Mouse (Mus musculus) left cerebral cortex, postnatal 14 days (tissue): Measurements from ENCODE around the gene Marveld3. TPM values are rescaled to one million over a fixed set of nuclear protein-coding genes. Genes with fewer than 3 reads are reported as not detected.
A peak's percentile ranks its signal among the peaks of the same experiment; 100 is the strongest.

Experiments used
- DNase-seq, 2 experiments: peaks; one replicate each; pipeline ENCODE4 v3.0.0; 2021 to 2022; ENCODE audit warnings: low spot score in 2 of 2, mixed read lengths in 1 of 2
- intact Hi-C: fragments of 180-260 bp; cut with DNase I; formaldehyde crosslinking; loops from one replicate; pipeline ENCODE4 v1.15.1; 2025
- long read RNA-seq, 2 experiments: library from polyadenylated mRNA; stranded (forward); transcript quantifications; one replicate each; pipeline ENCODE4 v2.0.0; 2021
- total RNA-seq, 2 experiments: library from RNA; stranded (reverse); gene quantifications; 2 replicates each; pipeline ENCODE4 v1.2.3; 2021

Marveld3 gene
- total RNA-seq, result under 1 TPM in 1 of 2 experiments, not detected in 1; 0.17 TPM
- long read RNA-seq, experiment 1, result 0 reads
- long read RNA-seq, experiment 2, result 0 reads

DNA sequence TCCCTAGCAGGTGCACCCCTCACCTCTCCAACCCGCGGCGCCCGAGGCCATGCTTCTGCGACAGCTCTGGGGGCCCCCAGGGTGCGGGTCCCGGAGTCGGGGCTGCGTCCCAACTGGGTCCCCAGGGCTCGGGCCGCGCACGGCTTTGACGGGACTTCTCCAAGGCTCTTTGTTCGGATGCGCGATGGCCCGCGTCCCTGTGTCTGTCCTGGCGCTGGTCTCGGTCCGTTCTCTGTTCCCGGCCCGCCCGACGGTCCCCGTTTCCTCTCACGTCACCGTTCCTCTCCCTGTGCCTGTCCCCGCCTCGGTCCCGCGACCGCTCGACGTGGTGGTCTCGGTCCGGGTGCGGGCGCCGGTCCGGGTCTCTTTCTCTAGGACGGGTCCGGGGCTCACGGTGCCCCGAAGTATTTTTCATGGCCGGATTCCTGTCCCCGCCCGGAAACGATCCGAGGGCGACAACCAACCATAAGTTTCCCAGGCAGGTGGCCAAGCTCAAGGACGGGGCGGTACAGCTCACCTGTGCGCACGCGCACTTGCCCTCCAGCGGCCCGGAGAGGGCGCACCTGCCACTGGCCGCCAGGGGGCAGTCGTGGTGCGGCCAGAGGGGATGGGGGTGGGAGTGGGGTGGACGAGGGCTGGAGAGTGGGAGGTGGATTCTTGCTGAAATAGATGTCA, at the start of gene Marveld3:
Gene Marveld3, minus strand, starts transcription at position 511 of the 675 bp plus-strand sequence.
- intact Hi-C loops, result no loop called here
- DNase-seq, result no peak

DNA sequence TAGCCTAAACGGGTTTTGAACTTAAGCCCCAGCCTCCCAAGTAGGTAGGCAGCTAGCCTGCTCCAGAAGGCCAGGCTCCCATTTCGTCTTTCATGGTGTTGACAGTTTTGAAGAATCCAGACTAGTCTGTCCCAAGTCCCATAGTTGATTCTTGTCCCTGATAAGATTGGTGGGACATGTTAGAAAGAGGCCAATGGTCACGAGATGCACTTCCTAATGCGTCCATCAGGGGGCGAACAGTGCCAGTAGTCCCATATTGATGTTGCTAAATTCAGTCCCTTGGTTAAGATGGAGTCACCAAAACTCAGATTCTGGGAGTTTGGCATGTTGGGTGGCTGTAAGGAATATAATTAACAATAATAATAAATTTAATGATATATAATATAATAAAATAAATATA, 48.9 kb upstream of the Marveld3 start:
- intact Hi-C loops, result loop anchor here (5.0 kb wide), 1 partner anchor 61 kb away; no protein-coding TSS in a partner anchor
- peak in 1 of 2 experiments; percentile 22 for DNase-seq

DNA sequence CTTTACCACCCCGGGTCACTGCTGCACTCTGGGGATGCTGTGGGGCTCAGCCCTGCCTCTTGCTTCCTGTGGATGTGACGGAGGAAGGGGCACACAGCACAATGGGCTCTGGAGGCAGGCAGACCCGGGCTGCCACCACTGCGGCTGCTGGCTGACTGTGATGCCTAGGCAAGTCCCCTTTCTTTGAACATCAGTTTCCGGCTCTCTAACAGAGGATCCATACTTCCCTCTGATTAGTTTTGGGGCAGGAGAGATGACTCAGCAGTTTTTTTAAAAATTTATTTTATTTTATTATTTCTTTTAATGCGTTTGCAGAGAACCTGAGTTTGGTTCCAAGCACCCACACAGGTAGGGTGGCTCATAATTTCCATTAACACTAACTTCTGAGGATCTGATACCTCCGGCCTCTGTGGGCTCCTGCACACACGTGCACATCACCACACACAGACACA, 47.0 kb upstream of the Marveld3 start:
- intact Hi-C loops, result no loop called here
- DNase-seq, result no peak

DNA sequence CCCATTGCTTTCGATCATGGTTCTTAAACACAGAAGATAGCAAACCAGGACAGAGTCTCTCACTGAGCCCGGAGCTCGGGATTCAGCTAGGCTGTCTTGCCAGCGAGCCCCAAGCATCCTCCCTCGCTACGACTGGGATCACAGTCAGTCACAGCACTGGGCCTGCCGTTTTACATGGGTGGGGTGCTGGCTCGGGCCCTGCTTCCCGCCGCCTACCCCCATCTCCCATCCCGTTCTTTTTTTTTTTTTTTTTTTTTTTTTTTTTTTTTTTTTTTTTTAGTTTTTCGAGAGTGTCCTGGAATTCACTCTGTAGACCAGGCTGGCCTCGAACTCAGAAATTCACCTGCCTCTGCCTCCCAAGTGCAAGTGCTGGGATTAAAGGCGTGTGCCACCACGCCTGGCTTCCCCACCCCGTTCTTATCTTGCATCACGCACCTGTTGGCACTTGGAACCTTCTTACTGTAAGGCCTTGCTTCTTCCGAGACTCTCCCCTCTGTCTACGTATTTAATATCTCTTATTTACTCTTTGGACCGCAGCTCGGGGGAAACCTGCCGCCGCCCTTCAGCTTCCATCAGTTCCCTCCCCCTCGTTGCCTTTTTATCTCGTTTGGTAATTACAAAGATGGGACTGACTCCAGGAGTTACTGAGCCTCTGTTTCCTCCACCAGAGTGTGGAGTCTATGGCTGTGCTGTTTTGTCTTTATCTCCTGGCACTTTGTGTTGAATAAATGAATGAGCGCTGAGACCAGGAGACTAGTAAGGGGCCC, 46.4 kb upstream of the Marveld3 start:
- intact Hi-C loops, result no loop called here
- no peak for DNase-seq

DNA sequence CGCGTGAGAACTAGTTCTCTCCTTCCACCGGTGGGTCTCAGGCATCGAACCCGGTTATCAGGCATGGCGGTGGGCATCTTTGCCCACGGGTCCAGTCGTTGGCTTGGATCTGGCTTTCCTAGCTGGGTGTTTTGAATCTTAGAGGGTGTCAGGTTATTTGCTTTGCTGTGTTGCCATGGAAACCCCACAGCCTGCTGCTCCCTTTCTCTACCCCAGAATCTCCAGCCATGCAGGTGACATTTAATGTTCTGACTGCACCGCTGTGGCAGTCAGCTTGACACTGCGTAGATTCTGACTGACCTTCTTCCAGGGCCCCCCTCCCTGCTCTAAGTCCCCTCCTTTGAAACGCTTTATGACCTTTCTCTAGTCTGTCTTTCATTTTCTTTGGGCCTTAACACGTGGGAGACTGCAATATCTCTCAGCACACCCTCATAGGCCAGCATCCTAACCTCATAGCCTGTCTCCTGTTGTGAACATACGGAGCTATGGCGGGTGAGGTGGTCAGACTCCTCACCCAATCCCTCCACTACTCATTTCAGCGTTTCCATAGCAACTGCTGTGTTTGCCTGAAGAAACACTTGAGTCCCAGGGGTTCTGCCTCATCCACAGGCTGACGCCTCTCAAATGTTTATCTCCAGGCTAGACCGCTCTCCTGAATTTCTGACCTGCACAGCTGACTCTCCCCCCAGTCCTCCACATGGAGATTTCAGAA, 44.5 kb upstream of the Marveld3 start:
- intact Hi-C loops, result no loop called here
- DNase-seq, result peak; percentile 32 to 47

DNA sequence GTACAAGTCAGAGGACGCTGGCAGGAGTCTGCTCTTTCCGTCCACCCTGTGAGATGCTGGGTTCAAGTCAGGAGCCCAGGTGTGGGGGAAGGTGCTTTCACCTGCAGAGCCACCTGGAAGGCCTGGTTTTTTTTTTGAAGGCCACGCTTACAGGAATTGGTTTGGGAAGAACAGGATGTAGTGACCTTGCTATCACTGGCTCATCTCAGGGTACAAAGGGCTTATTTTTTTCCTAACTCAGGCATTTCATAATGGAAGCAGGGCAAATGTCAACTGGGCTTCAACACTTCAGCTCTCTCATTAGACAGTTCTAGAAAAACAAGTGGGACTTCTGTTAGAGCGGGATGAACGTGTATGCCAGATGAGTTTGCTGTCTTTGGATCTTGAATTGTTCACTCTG, 42.3 kb upstream of the Marveld3 start:
- intact Hi-C loops, result no loop called here
- DNase-seq, result no peak

DNA sequence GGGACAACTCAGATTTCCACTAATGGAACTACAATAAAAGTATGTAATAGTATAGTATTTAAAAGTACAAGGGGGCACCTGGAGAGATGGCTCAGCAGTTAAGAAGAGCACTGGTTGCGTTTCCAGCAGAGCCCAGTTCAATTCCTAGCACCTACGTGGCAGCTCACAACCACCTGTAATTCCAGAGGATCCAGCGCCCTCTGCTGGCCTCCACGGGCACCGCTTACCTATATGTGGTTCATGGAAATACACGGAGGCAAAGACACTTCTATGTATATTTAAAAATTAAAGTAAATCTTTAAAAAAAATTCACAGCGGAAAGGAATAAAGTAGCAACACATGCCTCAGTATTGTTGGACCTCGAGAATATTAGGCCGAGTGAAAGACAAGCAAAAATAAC, 41.0 kb upstream of the Marveld3 start:
- intact Hi-C loops, result no loop called here
- no peak for DNase-seq

DNA sequence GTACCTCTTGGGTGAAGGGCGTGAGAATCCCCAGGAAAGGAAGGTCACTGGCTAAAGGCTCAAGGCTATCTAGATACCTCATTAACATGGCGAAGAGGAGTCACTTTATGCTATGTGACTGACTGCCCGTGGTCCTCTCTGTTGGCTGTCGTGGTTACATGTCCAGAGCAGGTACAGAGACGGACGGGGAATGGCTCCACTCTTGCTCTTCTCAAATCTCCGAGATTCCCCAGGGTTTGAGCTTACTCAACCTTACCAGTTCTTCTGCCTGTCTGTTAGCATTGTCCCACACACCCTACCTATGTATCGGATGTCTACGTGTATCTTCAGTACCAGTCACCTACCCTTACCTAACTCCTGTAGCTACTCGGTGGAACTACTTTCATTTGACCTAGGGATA, 38.0 kb upstream of the Marveld3 start:
- intact Hi-C loops, result no loop called here
- DNase-seq, result no peak

DNA sequence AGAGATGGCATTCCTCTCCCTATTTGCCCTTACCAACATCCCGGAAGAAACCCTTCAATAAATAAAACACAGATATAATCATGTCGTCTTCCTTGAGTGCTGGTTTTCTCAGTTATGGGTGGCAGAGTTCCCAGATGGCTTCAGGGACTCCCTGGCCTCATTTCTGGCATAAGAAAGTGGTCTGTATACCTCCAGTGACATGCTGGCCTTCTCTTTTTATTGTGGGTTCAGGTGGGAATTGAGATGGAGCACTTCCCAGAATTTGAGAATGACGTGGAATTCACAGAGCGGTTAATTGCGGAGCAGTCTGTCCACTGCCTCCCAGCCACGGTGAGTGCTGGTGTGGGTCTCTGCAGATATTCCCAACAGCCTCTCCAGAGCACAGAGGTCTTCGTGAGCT, 36.1 kb upstream of the Marveld3 start:
- intact Hi-C loops, result no loop called here
- DNase-seq, result no peak

DNA sequence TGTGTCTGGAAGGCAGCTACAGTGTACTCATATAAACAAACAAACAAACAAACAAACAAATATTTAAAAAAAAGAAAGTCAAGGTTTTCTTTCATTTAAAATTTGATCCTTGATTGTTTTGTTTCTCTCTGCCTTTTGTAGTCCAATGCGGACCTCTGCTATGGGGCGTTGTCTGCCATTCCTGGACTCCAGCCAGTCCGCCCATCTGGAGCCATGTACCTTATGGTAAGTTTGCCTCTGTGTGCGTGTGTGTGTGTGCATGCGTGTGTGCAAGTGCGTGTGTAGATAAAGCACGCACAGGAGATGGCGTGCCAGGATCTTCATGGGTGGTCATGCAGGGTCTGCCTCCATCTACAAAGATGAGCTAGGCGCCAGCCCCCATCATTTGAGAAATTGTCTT, 35.4 kb upstream of the Marveld3 start:
- intact Hi-C loops, result no loop called here
- no peak for DNase-seq

DNA sequence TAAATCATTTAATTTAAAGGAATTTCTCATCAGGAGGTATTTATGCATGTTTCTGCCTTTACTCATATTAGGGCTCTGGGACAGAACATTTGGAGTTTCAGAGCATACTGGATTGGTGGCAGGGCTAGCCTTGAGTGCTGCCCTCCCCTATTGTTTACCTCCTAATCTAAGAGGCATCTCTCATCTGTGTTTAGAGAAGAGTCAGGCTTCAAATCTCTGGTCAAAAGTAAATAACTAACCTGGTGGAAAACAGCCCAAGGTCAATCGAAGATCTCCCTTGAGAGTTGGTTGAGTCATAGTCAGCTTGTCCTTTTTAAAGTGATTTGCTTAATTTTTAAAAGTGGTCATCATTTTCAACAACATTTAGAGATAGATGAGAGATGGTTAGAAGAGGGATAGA, 30.9 kb upstream of the Marveld3 start:
- intact Hi-C loops, result no loop called here
- DNase-seq, result no peak

DNA sequence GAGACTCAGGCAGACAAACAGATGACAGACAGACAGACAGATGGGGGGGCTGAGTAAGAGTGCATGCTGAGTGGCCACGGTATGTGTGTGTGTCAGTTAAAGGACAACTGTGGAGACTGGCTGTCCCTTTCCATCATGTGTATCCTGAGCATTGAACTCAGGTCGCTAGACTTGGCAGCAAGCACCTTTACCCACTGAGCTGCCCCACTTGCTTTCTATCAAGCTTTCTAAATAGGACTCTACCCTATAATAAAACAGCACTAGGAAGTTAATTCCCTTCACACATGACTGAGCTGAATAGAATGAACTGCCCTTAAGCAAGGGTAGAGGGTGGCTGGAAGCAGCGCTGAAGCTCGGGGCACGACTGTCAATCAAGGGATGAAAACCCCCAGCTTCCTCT, 30.2 kb upstream of the Marveld3 start:
- no peak for DNase-seq
- intact Hi-C loops, result no loop called here

DNA sequence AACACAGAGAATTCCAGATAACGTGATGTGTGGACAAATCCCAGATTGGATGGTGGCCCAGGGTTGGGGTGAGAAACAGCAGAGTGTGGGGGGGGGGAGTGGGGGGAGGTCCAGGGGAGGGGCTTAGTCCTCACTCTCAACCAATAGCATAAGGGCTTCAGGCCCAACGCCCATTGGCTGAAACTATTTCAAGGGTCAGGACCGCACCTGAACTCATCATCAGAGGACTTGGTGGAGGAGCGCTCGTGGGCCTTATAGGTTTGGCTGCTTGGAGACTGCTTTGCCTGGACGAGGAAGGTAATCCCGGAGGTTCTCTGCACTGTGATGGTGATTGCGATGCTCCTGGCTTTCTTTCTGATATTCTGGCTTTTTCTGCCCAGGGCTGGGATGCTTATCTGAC, 28.2 kb upstream of the Marveld3 start, which contains the start of gene Tat:
Gene Tat, plus strand, starts transcription at position 214 of the 400 bp plus-strand sequence.
- intact Hi-C loops, result no loop called here
- no peak for DNase-seq

DNA sequence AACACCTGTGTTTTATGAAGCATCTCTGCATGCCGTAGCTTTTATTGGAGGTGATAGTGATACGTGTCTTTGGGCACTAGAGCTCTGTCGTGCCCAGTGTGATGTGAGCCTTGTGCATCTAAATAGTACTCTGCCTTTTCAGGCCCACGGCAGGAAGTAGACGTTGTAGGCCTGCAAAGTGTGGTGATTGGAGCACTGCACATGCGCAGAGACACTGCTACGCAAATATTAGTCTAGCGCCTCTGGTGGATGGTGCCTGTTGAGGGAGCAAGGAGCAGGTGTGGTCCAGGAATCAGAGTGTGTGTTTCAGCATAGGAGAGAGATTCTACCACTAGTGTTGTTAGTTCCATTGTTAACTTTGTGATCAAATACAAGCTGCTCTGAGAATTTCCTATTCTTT, 27.1 kb upstream of the Marveld3 start:
- intact Hi-C loops, result no loop called here

DNA sequence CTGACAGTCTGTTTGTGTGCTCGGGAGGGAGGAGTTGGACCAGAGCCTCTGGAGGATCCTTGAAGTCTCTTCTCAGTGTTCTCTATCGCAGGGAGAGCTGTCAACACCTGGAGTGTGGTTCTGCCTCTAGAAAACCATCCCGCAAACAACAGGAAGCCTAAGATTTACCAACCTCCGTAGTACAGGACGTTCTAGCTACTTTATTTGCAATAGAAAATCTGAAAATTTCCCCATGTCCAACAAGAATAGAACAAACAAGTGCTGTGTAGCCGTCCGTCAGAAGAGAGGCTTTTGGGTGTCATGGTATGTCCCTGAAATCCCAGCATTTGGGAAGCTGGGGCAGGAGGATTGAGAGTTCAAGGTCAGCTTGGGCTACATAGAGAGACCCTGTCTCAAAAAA, 25.8 kb upstream of the Marveld3 start:
- DNase-seq, result no peak
- intact Hi-C loops, result no loop called here

More for the DNA sequence above, 27.1 kb upstream of the Marveld3 start:
- no peak for DNase-seq

DNA sequence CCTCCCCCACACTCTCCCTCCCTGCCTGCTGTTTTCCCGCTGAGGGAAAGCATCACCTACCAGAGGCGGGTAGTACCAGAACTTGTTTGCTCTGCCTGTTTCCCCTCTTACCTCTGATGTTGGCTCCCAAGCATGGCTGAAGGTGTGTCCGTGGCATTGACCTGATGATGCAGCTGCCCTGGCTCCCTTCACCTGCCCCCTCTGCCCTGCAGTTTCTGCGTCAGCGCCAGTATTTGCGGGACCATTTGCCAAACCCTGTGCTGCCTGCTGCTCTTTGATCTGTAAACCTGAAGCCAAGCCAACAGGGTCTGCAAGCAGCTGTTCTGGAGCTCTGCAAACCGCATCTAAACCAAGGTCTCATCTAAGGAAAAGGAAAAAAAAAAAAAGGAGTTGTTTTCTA, 24.4 kb upstream of the Marveld3 start:
- no peak for DNase-seq
- intact Hi-C loops, result no loop called here

DNA sequence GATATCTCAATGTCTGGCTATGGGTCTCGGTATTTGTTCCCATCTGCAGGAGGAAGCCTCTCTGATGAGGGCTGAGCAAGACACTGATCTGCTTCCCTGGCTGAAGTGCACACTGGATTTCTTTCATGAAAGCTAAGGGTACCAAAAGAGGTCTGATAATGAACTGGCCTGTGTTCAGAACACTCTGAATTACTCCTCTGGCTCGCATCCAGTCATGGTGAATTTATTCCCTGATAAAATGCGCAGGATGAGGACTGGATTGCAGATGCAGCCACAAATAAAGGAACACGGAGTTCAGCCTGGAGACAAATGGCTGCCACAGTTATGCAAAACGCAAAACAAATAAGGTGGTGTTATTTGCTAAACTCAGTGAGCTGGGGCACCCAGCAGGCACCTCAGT, 21.9 kb upstream of the Marveld3 start:
- intact Hi-C loops, result no loop called here

DNA sequence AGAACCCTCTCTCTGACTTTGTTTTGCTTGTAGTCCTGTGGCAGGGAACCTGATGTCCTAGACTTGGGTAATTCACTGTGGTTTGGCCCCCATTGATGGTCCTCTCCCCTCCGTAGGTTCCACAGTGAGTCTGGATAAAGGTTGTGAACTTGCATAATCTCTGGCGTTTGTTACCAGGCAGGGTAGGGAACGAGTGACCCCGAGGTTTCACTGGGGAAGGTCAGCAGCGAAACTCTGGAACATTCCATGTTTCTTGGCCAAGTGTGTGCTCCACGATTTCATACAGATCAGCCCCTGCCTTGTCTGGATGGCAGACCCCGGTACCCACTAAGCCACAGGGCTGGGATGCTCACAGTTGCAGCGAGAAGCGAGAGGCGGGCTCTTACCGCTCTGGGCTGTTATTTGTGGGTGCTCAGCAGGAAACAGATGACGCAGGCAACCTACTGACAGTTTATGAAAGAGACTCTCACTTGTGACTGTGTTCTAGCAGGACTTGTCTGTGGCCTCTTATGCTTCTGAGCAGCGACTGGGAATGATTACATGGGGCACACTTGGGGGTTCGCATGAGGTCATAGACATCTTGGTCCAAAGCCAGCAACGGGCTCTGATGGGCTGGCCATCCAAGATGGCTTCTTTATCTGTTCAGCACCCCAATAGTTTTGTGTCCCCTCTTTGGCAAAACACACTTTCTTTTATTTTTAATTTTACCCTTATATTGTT, 20.5 kb upstream of the Marveld3 start:
- intact Hi-C loops, result no loop called here
- peak; percentile 23 to 25 for DNase-seq

More for the DNA sequence above, 21.9 kb upstream of the Marveld3 start:
- peak; percentile 45 to 71 for DNase-seq

DNA sequence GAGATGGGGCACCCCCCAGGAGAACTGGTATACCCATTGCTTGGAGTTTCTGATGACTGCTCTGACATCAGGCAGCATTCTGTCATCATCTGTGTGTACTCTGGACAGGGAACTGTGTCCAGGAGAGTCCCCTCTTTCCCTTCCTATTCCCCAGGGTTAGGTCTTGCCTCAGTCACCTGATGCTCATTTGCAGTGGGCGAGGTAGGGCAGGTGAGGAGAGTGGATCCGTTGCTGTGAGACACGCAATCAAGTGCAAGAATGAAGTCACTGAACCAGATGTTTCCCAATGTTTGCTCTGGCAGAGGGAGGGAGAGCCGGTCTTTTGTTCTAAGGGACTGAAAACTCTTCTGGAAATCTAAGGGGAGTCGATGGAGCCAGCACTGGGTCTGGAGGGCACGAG, 17.3 kb upstream of the Marveld3 start:
- intact Hi-C loops, result no loop called here

DNA sequence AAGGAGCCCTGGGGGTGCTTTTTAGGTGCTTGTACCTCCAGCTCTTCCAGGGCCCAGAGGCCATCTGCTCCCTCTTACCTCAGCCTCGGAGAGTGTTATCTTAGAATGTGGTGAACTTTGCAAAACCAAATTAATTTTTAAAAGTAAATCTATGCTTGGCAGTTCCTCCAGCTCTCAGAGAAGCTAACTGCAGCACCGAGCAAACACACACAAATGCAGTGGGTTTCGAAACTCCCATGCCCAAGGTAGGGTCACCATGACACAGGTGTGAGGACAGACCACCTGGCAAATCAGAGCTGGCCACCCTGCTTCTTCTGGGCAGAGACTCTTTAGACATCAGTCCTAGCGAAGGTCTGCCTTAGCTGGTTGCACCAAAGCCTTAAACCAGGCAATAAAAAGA, 10.9 kb upstream of the Marveld3 start:
- DNase-seq, result no peak
- intact Hi-C loops, result no loop called here

More for the DNA sequence above, 17.3 kb upstream of the Marveld3 start:
- no peak for DNase-seq
